Mouse (Mus musculus) CH12.LX (cell line): ENCODE measurements around the gene Alcam. TPM values are rescaled to one million over a fixed set of nuclear protein-coding genes. Genes with fewer than 3 reads are reported as not detected.
A peak's percentile ranks its signal among the peaks of the same experiment; 100 is the strongest.

Source experiments
- DNase-seq: peaks from one replicate; pipeline ENCODE4 v3.0.0-alpha.2; 2013; ENCODE audit errors: extremely low read depth
- H3K27ac ChIP-seq: 2 replicates; pipeline ENCODE4 v1.5.1; 2012; ENCODE audit warnings: low read depth, mild to moderate bottlenecking, control low read depth, moderate library complexity; ENCODE audit not compliant: insufficient read depth
- H3K27me3 ChIP-seq: replicated peaks from 2 replicates; pipeline ENCODE3; 2012; ENCODE audit warnings: inconsistent platforms
- H3K36me3 ChIP-seq, 2 experiments: replicated peaks in 1 of 2; 2 replicates each; pipeline versions ENCODE3 to v1.6.1; 2012; ENCODE audit warnings: inconsistent platforms in 1 of 2, low read length in 1 of 2, mild to moderate bottlenecking in 1 of 2, mixed read lengths in 1 of 2, moderate library complexity in 1 of 2; ENCODE audit not compliant: control insufficient read depth in 1 of 2, insufficient read depth in 1 of 2
- H3K4me1 ChIP-seq, 2 experiments: 2 replicates each; pipeline ENCODE4 v1.6.1; 2012; ENCODE audit warnings: inconsistent platforms in 1 of 2, moderate library complexity in 1 of 2; ENCODE audit not compliant: insufficient read depth in 2 of 2, control insufficient read depth in 1 of 2
- H3K4me2 ChIP-seq: 2 replicates; pipeline ENCODE4 v1.6.1; 2012; ENCODE audit warnings: low read depth, mild to moderate bottlenecking, control low read depth; ENCODE audit not compliant: poor library complexity, insufficient read depth, severe bottlenecking
- H3K4me3 ChIP-seq, 3 experiments: fragments of 150-350 bp in 1 of 3; sonication (generic) in 1 of 3; replicated peaks in 1 of 3; 2 replicates each; pipeline versions ENCODE3 to v1.5.1; 2011 to 2012; ENCODE audit warnings: low read depth in 2 of 3, low read length in 2 of 3, mild to moderate bottlenecking in 2 of 3, moderate library complexity in 2 of 3, control low read depth in 1 of 3, improper control_type of control experiment in 1 of 3, inconsistent platforms in 1 of 3, mixed read lengths in 1 of 3; ENCODE audit not compliant: poor library complexity in 1 of 3
- H3K79me2 ChIP-seq: replicated peaks from 2 replicates; pipeline ENCODE4 v1.6.1; 2012; ENCODE audit warnings: mild to moderate bottlenecking, moderate library complexity; ENCODE audit not compliant: control insufficient read depth, poor library complexity, insufficient read depth, severe bottlenecking; ENCODE audit errors: extremely low read depth
- H3K9ac ChIP-seq: 2 replicates; pipeline ENCODE4 v1.6.1; 2012; ENCODE audit warnings: low read depth, mild to moderate bottlenecking, control low read depth, moderate library complexity; ENCODE audit not compliant: insufficient read depth
- H3K9me3 ChIP-seq: replicated peaks from 2 replicates; pipeline ENCODE3; 2012; ENCODE audit warnings: low read length, inconsistent platforms, mixed read lengths
- BHLHE40 ChIP-seq: IDR thresholded peaks from 2 replicates; pipeline ENCODE4 v1.6.1; 2011; ENCODE audit warnings: mild to moderate bottlenecking, low read depth, low read length, improper control_type of control experiment
- CHD1 ChIP-seq: IDR thresholded peaks from 2 replicates; pipeline ENCODE4 v1.6.1; 2012; ENCODE audit warnings: low read depth, low read length, improper control_type of control experiment, inconsistent platforms
- CHD2 ChIP-seq: IDR thresholded peaks from 2 replicates; pipeline ENCODE4 v1.6.1; 2011; ENCODE audit warnings: low read length, improper control_type of control experiment
- CTCF ChIP-seq, 2 experiments: IDR thresholded peaks in 1 of 2; conservative IDR thresholded peaks in 1 of 2; 2 replicates each; pipeline ENCODE4 v1.5.1; 2011 to 2012; ENCODE audit warnings: low read depth in 2 of 2, low read length in 2 of 2, improper control_type of control experiment in 1 of 2, inconsistent platforms in 1 of 2, mild to moderate bottlenecking in 1 of 2, moderate library complexity in 1 of 2
- ELF1 ChIP-seq: IDR thresholded peaks from 2 replicates; pipeline ENCODE4 v1.6.1; 2014; ENCODE audit warnings: low read depth, mild to moderate bottlenecking, inconsistent platforms, low read length, improper control_type of control experiment
- EP300 ChIP-seq: IDR thresholded peaks from 2 replicates; pipeline ENCODE4 v1.6.1; 2011; ENCODE audit warnings: low read length, improper control_type of control experiment
- ETS1 ChIP-seq: conservative IDR thresholded peaks from 2 replicates; pipeline ENCODE4 v1.6.1; 2012; ENCODE audit warnings: low read depth, mild to moderate bottlenecking, inconsistent platforms, low read length, improper control_type of control experiment, moderate library complexity
- HCFC1 ChIP-seq: IDR thresholded peaks from 2 replicates; pipeline ENCODE4 v1.6.1; 2012; ENCODE audit warnings: low read depth, mild to moderate bottlenecking, inconsistent platforms, low read length, improper control_type of control experiment
- IRF4 ChIP-seq: IDR thresholded peaks from 2 replicates; pipeline ENCODE4 v1.6.1; 2014; ENCODE audit warnings: low read depth, mild to moderate bottlenecking, inconsistent platforms, low read length, improper control_type of control experiment
- JUN ChIP-seq: IDR thresholded peaks from 2 replicates; pipeline ENCODE4 v1.6.1; 2011; ENCODE audit warnings: low read depth, mild to moderate bottlenecking, low read length, improper control_type of control experiment, moderate library complexity; ENCODE audit not compliant: insufficient read depth
- JUND ChIP-seq: conservative IDR thresholded peaks from 2 replicates; pipeline ENCODE4 v1.6.1; 2011; ENCODE audit warnings: low read depth, low read length, improper control_type of control experiment
- KAT2A ChIP-seq: IDR thresholded peaks from 2 replicates; pipeline ENCODE4 v1.6.1; 2012; ENCODE audit warnings: low read length, improper control_type of control experiment, inconsistent platforms; ENCODE audit not compliant: insufficient replicate concordance
- MAFK ChIP-seq: IDR thresholded peaks from 2 replicates; pipeline ENCODE4 v1.6.1; 2011; ENCODE audit warnings: low read length, improper control_type of control experiment; ENCODE audit not compliant: insufficient replicate concordance
- MAX ChIP-seq: IDR thresholded peaks from 2 replicates; pipeline ENCODE4 v1.6.1; 2011; ENCODE audit warnings: low read length, improper control_type of control experiment
- MAZ ChIP-seq: IDR thresholded peaks from 2 replicates; pipeline ENCODE4 v1.6.1; 2012; ENCODE audit warnings: low read depth, mild to moderate bottlenecking, inconsistent platforms, low read length, improper control_type of control experiment, moderate library complexity
- MEF2A ChIP-seq: IDR thresholded peaks from 2 replicates; pipeline ENCODE4 v1.6.1; 2014; ENCODE audit warnings: low read depth, mild to moderate bottlenecking, inconsistent platforms, low read length, improper control_type of control experiment, borderline replicate concordance
- MYC ChIP-seq: IDR thresholded peaks from 2 replicates; pipeline ENCODE4 v1.6.1; 2011; ENCODE audit warnings: low read depth, mild to moderate bottlenecking, improper control_type of control experiment, low read length
- PAX5 ChIP-seq: IDR thresholded peaks from 2 replicates; pipeline ENCODE4 v1.6.1; 2012; ENCODE audit warnings: low read length, inconsistent platforms, mixed read lengths
- POLR2A ChIP-seq: IDR thresholded peaks from 2 replicates; pipeline ENCODE4 v1.6.1; 2011; ENCODE audit warnings: low read depth, mild to moderate bottlenecking, improper control_type of control experiment, low read length
- RCOR1 ChIP-seq: conservative IDR thresholded peaks from 2 replicates; pipeline ENCODE4 v1.6.1; 2012; ENCODE audit warnings: low read depth, mild to moderate bottlenecking, inconsistent platforms, low read length, improper control_type of control experiment
- SIN3A ChIP-seq: IDR thresholded peaks from 2 replicates; pipeline ENCODE4 v1.6.1; 2012; ENCODE audit warnings: low read length, improper control_type of control experiment, inconsistent platforms
- SMC3 ChIP-seq: IDR thresholded peaks from 2 replicates; pipeline ENCODE4 v1.6.1; 2011; ENCODE audit warnings: low read depth, low read length, improper control_type of control experiment
- TBP ChIP-seq: conservative IDR thresholded peaks from 2 replicates; pipeline ENCODE4 v1.6.1; 2011; ENCODE audit warnings: low read depth, low read length, improper control_type of control experiment
- TCF12 ChIP-seq: IDR thresholded peaks from 2 replicates; pipeline ENCODE4 v1.6.1; 2014; ENCODE audit warnings: low read depth, mild to moderate bottlenecking, inconsistent platforms, low read length, improper control_type of control experiment
- USF2 ChIP-seq: conservative IDR thresholded peaks from 2 replicates; pipeline ENCODE4 v1.6.1; 2011; ENCODE audit warnings: low read depth, low read length, improper control_type of control experiment
- ZC3H11A ChIP-seq: IDR thresholded peaks from 2 replicates; pipeline ENCODE4 v1.6.1; 2012; ENCODE audit warnings: low read depth, mild to moderate bottlenecking, inconsistent platforms, low read length, improper control_type of control experiment
- ZKSCAN1 ChIP-seq: IDR thresholded peaks from 2 replicates; pipeline ENCODE4 v1.6.1; 2012; ENCODE audit warnings: low read depth, inconsistent platforms, low read length, improper control_type of control experiment, borderline replicate concordance
- ZNF384 ChIP-seq: IDR thresholded peaks from 2 replicates; pipeline ENCODE4 v1.6.1; 2012; ENCODE audit warnings: low read depth, low read length, improper control_type of control experiment, inconsistent platforms
- dilution Hi-C: fragments of 300-500 bp; cut with MboI; formaldehyde crosslinking; loops from 2 replicates; pipeline ENCODE4 v1.14.3; 2020; ENCODE audit warnings: low sequenced_read_pairs; ENCODE audit not compliant: extremely low pct_unique_long_range_greater_than_20kb, extremely low pct_ligation_motif_present
- in situ Hi-C: fragments of 300-500 bp; cut with MboI; formaldehyde crosslinking; loops from 3 replicates; pipeline ENCODE4 v1.14.3; 2019; ENCODE audit warnings: low sequenced_read_pairs, low pct_ligation_motif_present, low pct_unique_long_range_greater_than_20kb, mixed read lengths
- polyA plus RNA-seq: library from polyadenylated mRNA; unstranded; fragments of >175 nt; gene quantifications from 2 replicates; pipeline ENCODE4 v1.2.1, GENCODE M21; 2012; ENCODE audit warnings: low read depth; ENCODE audit not compliant: insufficient read length
- total RNA-seq, 2 experiments: library from RNA; depleted of rRNA; stranded (reverse); fragments of 300-350 nt in 1 of 2; fragments of >200 nt in 1 of 2; gene quantifications; 2 replicates each; pipeline ENCODE4 v1.2.3; 2012 to 2014

Gene Alcam
- total and polyA plus RNA-seq, 3 experiments: 26.3 to 56.7 (median 54.6) TPM

DNA sequence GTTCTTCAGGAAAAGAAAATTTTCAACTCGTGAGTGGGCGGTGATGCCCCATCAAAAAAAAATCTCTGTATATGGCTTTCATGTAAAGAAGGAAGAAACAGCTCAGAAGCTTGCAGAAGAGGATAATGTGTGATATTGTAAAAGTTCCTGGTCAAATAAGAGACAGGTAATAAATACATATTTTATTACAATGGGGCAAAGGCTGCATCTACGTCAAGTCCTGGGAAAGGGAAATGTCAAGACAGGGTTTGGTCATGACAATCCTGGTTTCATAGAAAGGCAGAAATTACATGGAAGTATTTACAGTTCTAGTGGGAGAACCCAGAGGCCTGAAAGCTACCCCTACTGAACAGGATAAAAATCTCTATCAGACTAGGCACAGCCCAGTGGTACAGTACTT, 7.9 kb downstream of the Alcam start:
- Histone ChIP-seq H3K9ac (peak overlapping the region; percentile 63), H3K4me1 (peaks cover 0 to 64% of the 10 kb centered on the region in 2 experiments; a peak in 2 of 4 replicates), H3K79me2 (peaks cover 74% of the 10 kb centered on the region), H3K27ac (no peak overlapping the region), H3K36me3 (no peaks in the 10 kb centered on the region), H3K4me3 (no peak overlapping the region), H3K27me3 (no peaks in the 10 kb centered on the region), H3K9me3 (no peaks in the 10 kb centered on the region), H3K4me2 (peak overlapping the region; percentile 80; the same call in 1 of the 2 replicates)
- dilution Hi-C loops: no loop called here
- in situ Hi-C loops: no loop called here
- TF ChIP-seq IRF4 (no peak), SIN3A (no peak), JUND (no peak), MAX (no peak), ETS1 (no peak), SMC3 (no peak), POLR2A (no peak), BHLHE40 (no peak), HCFC1 (no peak), PAX5 (no peak), ZC3H11A (no peak), MAFK (no peak), TBP (no peak), TCF12 (no peak)
- no peak for DNase-seq

DNA sequence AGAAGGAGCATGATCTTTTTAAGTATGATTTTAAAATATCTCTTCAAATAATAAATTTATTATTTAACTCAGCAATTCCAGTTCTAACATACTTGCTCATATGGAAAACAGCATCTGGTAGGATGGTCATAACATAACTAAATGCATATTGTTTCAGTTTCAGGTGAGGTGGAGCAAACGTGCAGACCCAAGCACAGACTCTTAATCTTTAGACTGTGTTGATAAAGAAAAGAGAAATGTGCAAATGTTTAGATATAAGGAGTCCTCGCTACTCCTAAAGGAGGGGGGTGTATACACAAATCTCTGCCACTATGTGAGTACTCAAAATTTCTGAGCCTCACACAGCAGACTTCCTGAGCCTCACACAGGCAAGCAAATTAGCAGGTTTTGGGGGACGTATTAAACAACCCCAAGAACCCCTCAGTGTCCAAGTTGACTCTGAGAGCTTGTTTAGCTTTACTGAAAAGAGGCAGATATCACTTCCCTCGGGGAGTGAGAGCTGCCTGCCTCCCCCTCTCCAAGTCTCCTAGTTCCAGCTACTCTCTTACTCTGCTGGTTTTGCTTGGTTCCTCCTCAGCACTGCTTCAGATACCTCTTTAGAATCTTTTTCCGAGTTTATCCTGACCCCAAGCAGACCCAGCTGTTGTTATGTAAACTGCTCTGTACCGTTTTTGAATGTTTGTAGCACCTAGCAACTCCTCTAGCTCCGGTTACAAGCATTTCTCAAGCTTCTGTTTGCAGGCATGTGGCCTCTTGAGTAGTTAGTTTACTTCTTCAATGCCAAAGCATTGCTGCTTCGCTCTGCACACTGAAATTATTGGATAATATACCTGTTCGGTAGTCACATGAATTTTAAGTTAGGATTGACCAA, 10.0 kb downstream of the Alcam start:
- in situ Hi-C loops: no loop called here
- no peak; the same call in 1 of the 2 replicates for TF ChIP-seq CHD1
- peak; percentile 83 for TF ChIP-seq JUN
- TF ChIP-seq USF2: no peak
- no peak for TF ChIP-seq SMC3
- peak; percentile 64; the same call in 1 of the 2 replicates for TF ChIP-seq MAZ
- no peak; the same call in 1 of the 2 replicates for TF ChIP-seq SIN3A
- TF ChIP-seq MAFK: peak; percentile 61; the same call in 1 of the 2 replicates
- TF ChIP-seq MEF2A: peak; percentile 36; the same call in 1 of the 2 replicates
- peak; percentile 93 for TF ChIP-seq IRF4
- TF ChIP-seq EP300: peak; percentile 89
- no peak for TF ChIP-seq PAX5
- peak; percentile 94 for TF ChIP-seq BHLHE40
- TF ChIP-seq HCFC1: no peak
- TF ChIP-seq TCF12: peak; percentile 63
- peak; percentile 63 for TF ChIP-seq ETS1
- TF ChIP-seq TBP: no peak
- no peak; the same call in 1 of the 2 replicates for TF ChIP-seq CHD2
- TF ChIP-seq ELF1: no peak
- no peak for TF ChIP-seq CTCF (conservative IDR thresholded peaks at IDR 0.05 in 1 of 2, IDR thresholded peaks at IDR 0.05 in 1 of 2; ENCODE audit: low read depth in 2 of 2, low read length in 2 of 2)
- no peak for TF ChIP-seq ZNF384
- peak; percentile 44; the same call in 1 of the 2 replicates for TF ChIP-seq MYC
- no peak for TF ChIP-seq KAT2A
- TF ChIP-seq ZKSCAN1: no peak
- TF ChIP-seq JUND: peak; percentile 76
- peak; percentile 78 for TF ChIP-seq RCOR1
- Histone ChIP-seq H3K4me2 (peak overlapping the region; percentile 97), H3K4me1 (peaks cover 0 to 62% of the 10 kb centered on the region in 2 experiments; a peak in 2 of 4 replicates), H3K27ac (peak overlapping the region; percentile 87), H3K27me3 (no peaks in the 10 kb centered on the region), H3K9ac (peak overlapping the region; percentile 55), H3K36me3 (no peaks in the 10 kb centered on the region), H3K9me3 (no peaks in the 10 kb centered on the region), H3K79me2 (peaks cover 73% of the 10 kb centered on the region), H3K4me3 (peak overlapping the region in 2 of 3 experiments; percentile 3 to 31)
- no peak for DNase-seq
- dilution Hi-C loops: no loop called here
